Mouse (Mus musculus) spleen, adult 2 months (tissue): ENCODE results near the gene Adamts20.

Experiments used
- CTCF ChIP-seq: fragments of 200-500 bp; IDR thresholded peaks from 2 replicates; pipeline ENCODE4 v1.5.1; 2011; ENCODE audit warnings: mild to moderate bottlenecking, inconsistent platforms; ENCODE audit not compliant: insufficient read depth, insufficient read length, insufficient replicate concordance; ENCODE audit errors: extremely low read depth
- POLR2A ChIP-seq: fragments of 200-500 bp; IDR thresholded peaks from 2 replicates; pipeline ENCODE4 v1.6.1; 2011; ENCODE audit warnings: low read depth, low read length, inconsistent platforms

- no peak for TF ChIP-seq CTCF
- no peak for TF ChIP-seq POLR2A
Observed at GRCm38 (mm10) chr15:94307888-94308287, 157.3 kb downstream of the Adamts20 start.
